Mouse (Mus musculus) lung, adult 2 months (tissue): Measurements from ENCODE around the gene Gm9887. TPM values are rescaled to one million over a fixed set of nuclear protein-coding genes. Genes with fewer than 3 reads are reported as not detected.

Source experiments
- DNase-seq: peaks from one replicate; pipeline ENCODE4 v3.0.0; 2022
- H3K4me1 ChIP-seq: fragments of 200-500 bp; 2 replicates; pipeline ENCODE4 v1.6.1; 2011; ENCODE audit warnings: low read length; ENCODE audit not compliant: control insufficient read depth, insufficient read depth
- H3K4me3 ChIP-seq: fragments of 200-500 bp; replicated peaks from 2 replicates; pipeline ENCODE3; 2011; ENCODE audit warnings: low read depth, mild to moderate bottlenecking, control low read depth, low read length; ENCODE audit errors: extremely low read depth
- CTCF ChIP-seq: fragments of 200-500 bp; IDR thresholded peaks from 2 replicates; pipeline ENCODE4 v1.5.1; 2011; ENCODE audit warnings: mild to moderate bottlenecking, low read length, control low read depth; ENCODE audit not compliant: insufficient read depth
- POLR2A ChIP-seq: fragments of 200-500 bp; IDR thresholded peaks from 2 replicates; pipeline ENCODE4 v1.6.1; 2011; ENCODE audit warnings: low read depth, mild to moderate bottlenecking, control low read depth, low read length, borderline replicate concordance; ENCODE audit errors: extremely low read depth
- WGBS: fragments of 180-500 bp; shearing (Covaris S2); methylation state at CpG from one replicate; pipeline ENCODE4 v1.1.7; 2018; 5-methylcytosine and 5-hydroxymethylcytosine counted together
- polyA plus RNA-seq: library from polyadenylated mRNA; depleted of rRNA; stranded (reverse); fragments of >200 nt; gene quantifications from 2 replicates; pipeline ENCODE4 v1.2.3, GENCODE M21; 2012; rRNA removed

Gm9887 gene
- polyA plus RNA-seq, 1 experiment, result 2.3 TPM

DNA sequence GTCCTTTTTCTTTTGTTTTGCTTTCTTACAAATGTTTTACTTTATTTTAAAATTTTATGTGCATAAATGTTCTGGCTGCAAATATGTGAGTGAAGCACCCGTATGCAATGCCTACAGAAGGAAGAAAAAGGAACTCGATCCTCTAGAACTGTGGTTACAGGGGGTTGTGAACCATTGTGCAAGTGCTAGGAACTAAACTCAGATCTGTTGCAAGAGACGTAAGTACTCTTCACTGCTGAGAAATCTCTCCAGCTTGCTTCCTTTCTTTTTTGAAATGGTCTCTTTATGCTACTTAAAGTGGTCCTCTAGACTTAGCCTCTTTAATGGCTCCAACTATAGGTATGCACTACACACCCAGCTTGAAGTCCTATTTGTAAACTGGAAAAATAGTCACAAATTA is 41.1 kb downstream of the Gm9887 start:
- DNase-seq, result no peak
- no peak for TF ChIP-seq POLR2A
- TF ChIP-seq CTCF, result no peak
- H3K4me3 ChIP-seq, result no peak overlapping the region
- H3K4me1 ChIP-seq, result no peaks in the 10 kb centered on the region
- WGBS, result 71% methylated on average over 3 of the region's 3 CpGs

Other genes starting within 250 kb of the Gm9887 start
- 892 and 1,117 TPM in 2 replicates for gene Rps29, start 213.3 kb downstream of the Gm9887 start, polyA plus RNA-seq
- gene Lrr1, start 203.6 kb downstream of the Gm9887 start, polyA plus RNA-seq, result 0.34 TPM in 1 of 2 replicates, not detected in the other
- gene Rpl36al, start 188.4 kb downstream of the Gm9887 start, polyA plus RNA-seq, result 93.5 and 107 TPM in 2 replicates
- gene Mgat2, start 188.3 kb downstream of the Gm9887 start, polyA plus RNA-seq, result 16.4 and 19.4 TPM in 2 replicates
- 0.21 TPM in 1 of 2 replicates, not detected in the other for gene Gm49383, start 175.4 kb downstream of the Gm9887 start, polyA plus RNA-seq
- 4.0 and 5.0 TPM in 2 replicates for gene Dnaaf2, start 174.0 kb downstream of the Gm9887 start, polyA plus RNA-seq
- not detected in 2 replicates for gene Gm49384, start 168.2 kb downstream of the Gm9887 start, polyA plus RNA-seq
- 1.7 and 2.9 TPM in 2 replicates for gene Pole2, start 144.3 kb downstream of the Gm9887 start, polyA plus RNA-seq
- gene Klhdc1, start 131.3 kb downstream of the Gm9887 start, polyA plus RNA-seq, result 0.87 and 4.8 TPM in 2 replicates
- 29.5 and 37.5 TPM in 2 replicates for gene Klhdc2, start 75.8 kb downstream of the Gm9887 start, polyA plus RNA-seq
- 3.2 and 6.4 TPM in 2 replicates for gene Nemf, start 15.3 kb downstream of the Gm9887 start, polyA plus RNA-seq
- 164 and 217 TPM in 2 replicates for gene Arf6, start 308 bp downstream of the Gm9887 start, polyA plus RNA-seq
- gene Vcpkmt, start 210.6 kb upstream of the Gm9887 start, polyA plus RNA-seq, result 7.3 and 11.3 TPM in 2 replicates